Mouse (Mus musculus): Measurements from ENCODE around the gene Cadm4.

DNA sequence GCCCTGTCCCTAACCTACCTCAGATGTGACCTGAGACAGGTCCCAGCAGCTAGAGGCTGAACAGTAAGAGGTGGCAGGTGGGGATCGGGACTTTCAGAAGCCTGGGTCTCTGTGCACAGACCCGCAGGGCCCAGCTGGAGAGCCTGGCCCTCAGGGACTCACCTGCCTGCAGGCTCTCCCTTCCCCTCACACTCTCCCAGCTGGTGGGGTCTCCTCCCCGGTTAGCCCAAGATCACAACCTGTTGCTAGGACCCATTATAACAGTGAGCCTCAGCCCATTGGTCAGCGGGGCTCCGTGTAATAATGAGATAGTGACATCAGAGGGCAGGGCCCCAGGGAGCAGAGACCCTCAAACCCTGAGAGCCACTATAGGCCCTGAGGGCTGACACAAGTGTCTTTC is 46.5 kb upstream of the Cadm4 start:
- no peak for TF ChIP-seq CTCF (conservative IDR thresholded peaks at IDR 0.05; ENCODE audit: low read length)
- TF ChIP-seq NANOG (IDR thresholded peaks at IDR 0.05; ENCODE audit: borderline replicate concordance, low read length) = no peak
- no peak for TF ChIP-seq POU5F1 (IDR thresholded peaks at IDR 0.05; ENCODE audit: borderline replicate concordance, low read length)

All from E14TG2a.4 (cell line).